Mouse (Mus musculus): ENCODE results near the gene Ephb1. TPM values are rescaled to one million over a fixed set of nuclear protein-coding genes. Genes with fewer than 3 reads are reported as not detected.

Ephb1 gene
- total and polyA plus RNA-seq, 3 experiments, result not detected

GRCm38 (mm10) chr9:102291230-102291629, 63.3 kb downstream of the Ephb1 start:
- Histone ChIP-seq H3K79me2 (replicated peaks; ENCODE audit: control insufficient read depth, extremely low read depth, insufficient read depth, poor library complexity, severe bottlenecking) (no peaks in the 10 kb centered on the region), H3K4me1 (ENCODE audit: control insufficient read depth in 1 of 2, insufficient read depth in 2 of 2) (no peaks in the 10 kb centered on the region), H3K27ac (ENCODE audit: insufficient read depth, low read depth) (no peak overlapping the region), H3K9me3 (replicated peaks; ENCODE audit: low read length) (peaks cover 83% of the 10 kb centered on the region), H3K36me3 (replicated peaks in 1 of 2; ENCODE audit: control insufficient read depth in 1 of 2, insufficient read depth in 1 of 2, low read length in 1 of 2) (no peaks in the 10 kb centered on the region), H3K4me3 (replicated peaks in 1 of 3; ENCODE audit: low read depth in 2 of 3, low read length in 2 of 3, poor library complexity in 1 of 3) (no peak overlapping the region), H3K27me3 (replicated peaks) (no peaks in the 10 kb centered on the region), H3K4me2 (ENCODE audit: insufficient read depth, low read depth, poor library complexity, severe bottlenecking) (no peak overlapping the region), H3K9ac (ENCODE audit: insufficient read depth, low read depth) (no peak overlapping the region)
- no peak for TF ChIP-seq JUN (IDR thresholded peaks at IDR 0.05; ENCODE audit: insufficient read depth, low read depth, low read length)
- no peak for TF ChIP-seq MEF2A (IDR thresholded peaks at IDR 0.05; ENCODE audit: borderline replicate concordance, low read depth, low read length)
- no peak for TF ChIP-seq JUND (conservative IDR thresholded peaks at IDR 0.05; ENCODE audit: low read depth, low read length)
- no peak for TF ChIP-seq NELFE (IDR thresholded peaks at IDR 0.05; ENCODE audit: low read depth, low read length)
- TF ChIP-seq USF1 (IDR thresholded peaks at IDR 0.05; ENCODE audit: low read depth, low read length), result no peak
- no peak for TF ChIP-seq RAD21 (IDR thresholded peaks at IDR 0.05; ENCODE audit: low read depth, low read length)
- no peak for TF ChIP-seq POLR2AphosphoS2 (IDR thresholded peaks at IDR 0.05; ENCODE audit: low read depth, low read length)
- no peak for TF ChIP-seq SIN3A (IDR thresholded peaks at IDR 0.05; ENCODE audit: low read length)
- no peak for TF ChIP-seq ELF1 (IDR thresholded peaks at IDR 0.05; ENCODE audit: low read depth, low read length)
- no peak for TF ChIP-seq ZKSCAN1 (IDR thresholded peaks at IDR 0.05; ENCODE audit: borderline replicate concordance, low read depth, low read length)
- no peak for TF ChIP-seq SMC3 (IDR thresholded peaks at IDR 0.05; ENCODE audit: low read depth, low read length)
- no peak for DNase-seq (ENCODE audit: extremely low read depth)
- dilution Hi-C loops (cut with MboI; ENCODE audit: extremely low pct_ligation_motif_present, extremely low pct_unique_long_range_greater_than_20kb, low sequenced_read_pairs), result no loop called here
- in situ Hi-C loops (cut with MboI; ENCODE audit: low pct_ligation_motif_present, low pct_unique_long_range_greater_than_20kb, low sequenced_read_pairs), result no loop called here

- Histone ChIP-seq H3K9me3 (replicated peaks; ENCODE audit: low read length) (peaks cover 90% of the 10 kb centered on the region), H3K79me2 (replicated peaks; ENCODE audit: control insufficient read depth, extremely low read depth, insufficient read depth, poor library complexity, severe bottlenecking) (no peaks in the 10 kb centered on the region), H3K4me2 (ENCODE audit: insufficient read depth, low read depth, poor library complexity, severe bottlenecking) (no peak overlapping the region), H3K27ac (ENCODE audit: insufficient read depth, low read depth) (no peak overlapping the region), H3K4me1 (ENCODE audit: control insufficient read depth in 1 of 2, insufficient read depth in 2 of 2) (no peaks in the 10 kb centered on the region), H3K4me3 (replicated peaks in 1 of 3; ENCODE audit: low read depth in 2 of 3, low read length in 2 of 3, poor library complexity in 1 of 3) (no peak overlapping the region), H3K27me3 (replicated peaks) (no peaks in the 10 kb centered on the region), H3K36me3 (replicated peaks in 1 of 2; ENCODE audit: control insufficient read depth in 1 of 2, insufficient read depth in 1 of 2, low read length in 1 of 2) (no peaks in the 10 kb centered on the region), H3K9ac (ENCODE audit: insufficient read depth, low read depth) (no peak overlapping the region)
- in situ Hi-C loops (cut with MboI; ENCODE audit: low pct_ligation_motif_present, low pct_unique_long_range_greater_than_20kb, low sequenced_read_pairs), result no loop called here
- DNase-seq (ENCODE audit: extremely low read depth), result no peak
- TF ChIP-seq TCF12 (IDR thresholded peaks at IDR 0.05; ENCODE audit: low read depth, low read length), result no peak
- no peak for TF ChIP-seq ETS1 (conservative IDR thresholded peaks at IDR 0.05; ENCODE audit: low read depth, low read length)
- TF ChIP-seq MAX (IDR thresholded peaks at IDR 0.05; ENCODE audit: low read length), result no peak
- TF ChIP-seq SMC3 (IDR thresholded peaks at IDR 0.05; ENCODE audit: low read depth, low read length), result no peak
- TF ChIP-seq TBP (conservative IDR thresholded peaks at IDR 0.05; ENCODE audit: low read depth, low read length), result no peak
- TF ChIP-seq POLR2AphosphoS2 (IDR thresholded peaks at IDR 0.05; ENCODE audit: low read depth, low read length), result no peak
- TF ChIP-seq KAT2A (IDR thresholded peaks at IDR 0.05; ENCODE audit: insufficient replicate concordance, low read length), result no peak
- no peak for TF ChIP-seq PAX5 (IDR thresholded peaks at IDR 0.05; ENCODE audit: low read length)
- TF ChIP-seq JUN (IDR thresholded peaks at IDR 0.05; ENCODE audit: insufficient read depth, low read depth, low read length), result no peak
- dilution Hi-C loops (cut with MboI; ENCODE audit: extremely low pct_ligation_motif_present, extremely low pct_unique_long_range_greater_than_20kb, low sequenced_read_pairs), result no loop called here
Measured at GRCm38 (mm10) chr9:102288356-102288755, 66.1 kb downstream of the Ephb1 start.

Measured in CH12.LX (cell line).